Mouse (Mus musculus): ENCODE measurements at regions not wholly inside any gene's neighbourhood (a gene's known extent, or its start where the extent isn't known, plus 50 kb on each side); places are given as distances from the start of the nearest gene placed in this dataset.
A peak's percentile ranks its signal among the peaks of the same experiment; 100 is the strongest.

- TF ChIP-seq CTCF (IDR thresholded peaks at IDR 0.05; ENCODE audit: low read depth) (no peak), EP300 (IDR thresholded peaks at IDR 0.05; ENCODE audit: low read depth) (peak; percentile 61)
These were observed 298.1 kb downstream of the Ankrd50 start for GRCm38 (mm10) chr3:38186503-38186902.
